Mouse (Mus musculus) bone marrow macrophage, adult 2 months (primary cell): ENCODE results near the gene Rere. TPM values are rescaled to one million over a fixed set of nuclear protein-coding genes. Genes with fewer than 3 reads are reported as not detected.

Source experiments
- H3K27ac ChIP-seq: 2 replicates; pipeline ENCODE4 v1.5.1; 2012; ENCODE audit warnings: low read depth, low read length; ENCODE audit not compliant: insufficient read depth
- H3K4me1 ChIP-seq: 2 replicates; pipeline ENCODE4 v1.6.1; 2012; ENCODE audit warnings: low read length; ENCODE audit not compliant: control insufficient read depth, insufficient read depth
- H3K4me3 ChIP-seq: 2 replicates; pipeline ENCODE4 v1.5.1; 2012; ENCODE audit warnings: mild to moderate bottlenecking, low read length, moderate library complexity; ENCODE audit not compliant: insufficient read depth
- CTCF ChIP-seq: IDR thresholded peaks from 2 replicates; pipeline ENCODE4 v1.5.1; 2012; ENCODE audit warnings: low read depth, mild to moderate bottlenecking, low read length, moderate library complexity
- POLR2A ChIP-seq: IDR thresholded peaks from 2 replicates; pipeline ENCODE4 v1.6.1; 2012; ENCODE audit warnings: mild to moderate bottlenecking, low read depth, low read length, borderline replicate concordance
- polyA plus RNA-seq: library from polyadenylated mRNA; stranded (reverse); fragments of >200 nt; gene quantifications from 2 replicates; pipeline ENCODE4 v1.2.4, GENCODE M21; 2012; ENCODE audit not compliant: missing spikeins, insufficient read depth, insufficient read length

The Rere gene
- polyA plus RNA-seq, 1 experiment = 90.2 TPM

DNA sequence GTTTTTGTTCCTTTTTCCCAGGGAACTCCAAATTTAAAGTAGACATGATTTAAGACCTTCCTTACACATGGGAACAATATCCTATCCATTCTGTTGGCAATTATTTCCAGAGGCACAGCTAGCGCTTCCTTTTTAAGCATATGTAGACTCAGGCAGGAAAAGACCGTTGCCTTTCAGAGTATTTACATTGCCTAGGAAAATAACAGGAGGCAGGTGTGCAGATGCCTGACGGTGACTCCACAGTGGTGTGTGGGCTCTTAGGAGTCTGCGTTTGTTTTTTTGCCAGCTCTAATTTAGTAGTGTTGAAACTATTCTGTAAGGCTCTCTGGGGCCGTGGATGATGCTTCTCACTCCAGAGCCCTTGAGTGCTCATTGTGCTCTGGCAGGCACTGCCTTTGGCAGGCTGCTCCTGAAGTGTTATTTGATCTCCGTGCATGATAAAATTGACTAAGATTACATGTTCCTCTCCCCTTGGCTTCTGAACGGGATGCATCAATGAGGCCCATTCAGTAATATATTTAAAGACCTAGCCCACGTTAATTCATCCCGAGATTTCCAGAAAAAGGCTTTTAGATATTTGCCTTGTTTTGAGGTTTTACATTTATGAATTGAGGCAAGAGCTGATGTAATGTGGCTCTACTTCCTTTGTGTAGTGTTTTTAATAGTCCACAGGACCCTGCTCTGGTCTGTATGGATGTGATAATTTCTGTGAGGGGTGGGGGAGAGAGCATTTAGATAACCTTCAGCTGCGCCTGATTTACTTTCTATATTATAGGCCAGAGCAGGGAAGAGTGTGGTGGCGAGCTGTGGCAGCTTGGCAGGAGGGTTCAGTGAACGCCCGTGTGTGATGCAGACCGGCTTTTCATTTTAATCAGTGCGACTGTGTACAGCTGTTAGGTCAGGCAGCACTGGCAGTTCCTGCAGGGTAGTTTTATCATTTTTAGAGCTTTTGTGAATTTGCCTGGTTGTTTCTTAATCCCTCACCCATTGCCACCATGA, 92.0 kb downstream of the Rere start:
- peak overlapping the region; percentile 42; the same call in 1 of the 2 replicates for H3K4me3 ChIP-seq
- H3K4me1 ChIP-seq = peaks cover 42% of the 10 kb centered on the region
- TF ChIP-seq CTCF (no peak), POLR2A (no peak)
- H3K27ac ChIP-seq = peak overlapping the region; percentile 14; the same call in 1 of the 2 replicates

DNA sequence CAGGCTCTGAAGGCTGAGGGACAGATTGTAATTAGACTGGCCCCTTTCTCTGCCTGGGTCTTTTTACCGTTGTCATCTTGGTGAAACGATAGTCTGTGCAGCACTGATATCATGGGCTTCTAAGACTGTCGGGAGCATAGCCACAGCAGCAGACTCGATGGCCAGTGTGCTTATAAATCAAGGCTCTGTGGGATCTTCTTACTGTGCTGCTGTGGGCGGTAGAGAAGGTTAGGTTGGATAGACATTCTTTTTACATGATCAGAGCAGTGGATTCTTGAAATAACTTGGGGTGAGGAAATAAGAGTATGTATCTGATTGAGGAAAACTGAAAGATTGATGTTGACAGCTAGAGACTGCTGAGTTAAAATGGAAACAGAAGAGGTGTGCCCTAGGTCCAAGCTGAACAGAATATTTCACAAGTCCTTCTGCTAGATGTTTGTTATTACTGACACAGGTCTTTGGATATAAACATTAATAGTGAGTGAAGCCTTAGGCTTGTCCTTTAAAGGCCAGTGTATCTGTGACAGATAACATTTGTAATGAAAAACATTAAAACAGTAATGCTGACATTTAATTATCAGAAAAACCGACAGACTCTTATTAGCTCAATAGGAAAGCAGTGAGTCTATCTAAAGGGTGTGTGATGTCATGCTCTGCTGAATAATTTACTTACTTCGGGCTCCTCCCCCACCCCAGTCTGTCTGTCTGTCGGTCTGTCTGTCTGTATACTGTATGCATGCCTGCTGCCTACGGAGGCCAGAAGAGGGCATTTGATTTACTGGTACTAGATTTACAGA, 93.4 kb downstream of the Rere start:
- peaks cover 56% of the 10 kb centered on the region for H3K4me1 ChIP-seq
- no peak for TF ChIP-seq CTCF
- TF ChIP-seq POLR2A = no peak
- no peak overlapping the region for H3K27ac ChIP-seq
- H3K4me3 ChIP-seq = no peak overlapping the region

DNA sequence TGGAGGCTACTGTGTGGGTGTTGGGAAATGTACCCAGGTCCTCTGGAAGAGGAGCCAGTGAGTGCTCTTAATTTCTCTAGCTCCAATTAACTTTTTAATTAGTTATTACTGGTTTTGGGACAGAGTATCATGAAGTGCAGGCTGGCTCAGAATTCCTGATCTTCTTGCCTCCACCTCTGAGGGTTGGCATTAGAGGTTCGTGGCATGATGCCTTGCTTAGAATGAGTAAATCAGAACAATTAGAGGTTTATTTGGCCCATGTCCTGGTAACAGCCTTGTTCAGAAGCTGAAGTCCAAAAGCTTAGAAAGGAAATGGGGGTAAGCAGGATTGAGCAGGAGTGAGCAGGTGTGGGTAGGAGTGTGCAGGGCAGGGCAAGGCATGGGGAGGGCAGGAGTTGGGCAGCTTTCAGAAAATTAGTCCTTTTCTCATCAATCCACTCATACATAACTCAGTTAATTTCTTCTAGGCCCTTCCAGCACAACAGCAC, 94.0 kb downstream of the Rere start:
- Histone ChIP-seq H3K4me3 (no peak overlapping the region), H3K27ac (no peak overlapping the region), H3K4me1 (peaks cover 63% of the 10 kb centered on the region)
- no peak for TF ChIP-seq POLR2A
- no peak for TF ChIP-seq CTCF

DNA sequence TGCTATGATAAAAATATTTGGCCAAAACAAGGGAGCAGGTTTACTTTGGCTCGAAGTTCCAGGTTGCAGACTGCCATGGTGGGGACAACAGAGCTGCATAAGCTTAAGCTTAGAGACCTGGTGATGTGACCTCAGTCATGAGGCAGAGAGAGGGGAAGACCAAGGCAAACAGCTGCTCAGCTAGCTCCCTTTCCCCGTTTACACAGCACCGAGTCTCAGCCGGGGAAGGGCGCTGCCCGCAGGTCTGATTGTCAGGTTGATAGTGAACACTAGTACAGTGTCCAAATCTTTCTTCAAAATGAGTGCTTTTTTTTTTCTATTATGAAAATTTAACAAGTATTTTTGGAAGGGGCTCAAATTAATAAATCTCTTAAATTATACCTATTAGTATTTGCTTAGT, 97.9 kb downstream of the Rere start:
- H3K4me1 ChIP-seq = peaks cover 55% of the 10 kb centered on the region
- TF ChIP-seq CTCF = no peak
- TF ChIP-seq POLR2A = no peak
- no peak overlapping the region for H3K4me3 ChIP-seq
- H3K27ac ChIP-seq = peak overlapping the region; percentile 53

DNA sequence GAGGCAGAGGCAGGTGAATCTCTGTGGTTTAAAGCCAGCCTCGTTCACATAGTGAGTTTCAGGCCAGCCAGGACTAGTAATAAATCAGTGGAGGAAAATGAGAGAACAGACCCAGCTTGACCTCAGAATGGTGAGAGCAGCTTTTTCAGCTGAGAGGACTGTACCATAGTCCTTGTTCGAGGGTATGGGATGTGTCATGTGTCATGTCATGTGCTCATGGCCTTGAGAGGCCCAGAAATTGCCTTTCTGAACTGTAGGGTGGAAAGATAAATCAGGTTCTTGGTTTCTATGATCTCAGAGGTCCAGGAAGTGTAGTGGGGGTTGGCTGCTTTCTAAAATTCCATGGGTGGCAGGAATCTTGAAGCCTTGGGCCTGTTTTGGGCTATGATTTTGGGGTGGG, 98.3 kb downstream of the Rere start:
- Histone ChIP-seq H3K4me3 (no peak overlapping the region), H3K4me1 (peaks cover 53% of the 10 kb centered on the region), H3K27ac (peak overlapping the region; percentile 53)
- TF ChIP-seq CTCF (no peak), POLR2A (no peak)

DNA sequence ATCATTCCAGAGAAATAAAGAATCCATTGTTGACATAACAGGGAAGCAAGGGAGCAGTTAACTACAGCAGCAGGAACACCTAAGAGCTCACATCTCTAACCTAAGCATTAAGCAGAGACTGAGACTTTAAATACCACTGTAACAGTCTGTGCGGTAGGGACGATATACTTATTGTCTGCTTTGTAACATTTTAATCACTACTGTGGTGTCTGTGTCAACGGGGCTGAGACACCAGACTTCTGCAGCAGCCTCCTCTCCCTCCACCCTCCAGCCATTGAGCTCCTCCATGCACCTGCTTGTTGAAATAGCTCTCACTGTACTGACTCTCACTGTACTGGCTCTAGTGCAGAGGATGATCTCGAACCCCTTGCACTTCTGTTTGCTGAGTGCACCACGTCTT, 98.8 kb downstream of the Rere start:
- Histone ChIP-seq H3K4me3 (no peak overlapping the region), H3K27ac (peak overlapping the region; percentile 53; the same call in 1 of the 2 replicates), H3K4me1 (peaks cover 52% of the 10 kb centered on the region)
- no peak for TF ChIP-seq POLR2A
- no peak for TF ChIP-seq CTCF

DNA sequence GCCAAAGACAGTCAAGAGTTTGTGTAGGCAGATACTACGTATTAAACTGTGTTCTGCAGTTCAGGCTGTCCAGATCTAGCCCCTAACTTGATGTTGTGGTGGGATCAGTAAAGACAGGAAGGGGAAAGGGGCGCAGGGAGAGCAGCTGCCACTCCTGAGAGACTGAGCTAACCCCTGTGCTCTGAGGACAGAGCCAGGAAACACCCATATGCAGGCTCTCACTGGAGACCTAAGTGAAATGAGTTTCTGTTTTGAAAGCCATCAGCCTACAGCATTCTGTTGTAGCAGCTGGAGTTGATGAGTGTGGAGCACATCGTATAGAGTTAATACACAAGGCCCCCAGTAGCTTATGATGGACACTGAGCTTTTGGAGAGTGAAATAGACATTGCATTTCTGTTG, 101.1 kb downstream of the Rere start:
- H3K4me1 ChIP-seq = peaks cover 41% of the 10 kb centered on the region
- TF ChIP-seq CTCF (no peak), POLR2A (no peak)
- no peak overlapping the region for H3K4me3 ChIP-seq
- no peak overlapping the region for H3K27ac ChIP-seq

DNA sequence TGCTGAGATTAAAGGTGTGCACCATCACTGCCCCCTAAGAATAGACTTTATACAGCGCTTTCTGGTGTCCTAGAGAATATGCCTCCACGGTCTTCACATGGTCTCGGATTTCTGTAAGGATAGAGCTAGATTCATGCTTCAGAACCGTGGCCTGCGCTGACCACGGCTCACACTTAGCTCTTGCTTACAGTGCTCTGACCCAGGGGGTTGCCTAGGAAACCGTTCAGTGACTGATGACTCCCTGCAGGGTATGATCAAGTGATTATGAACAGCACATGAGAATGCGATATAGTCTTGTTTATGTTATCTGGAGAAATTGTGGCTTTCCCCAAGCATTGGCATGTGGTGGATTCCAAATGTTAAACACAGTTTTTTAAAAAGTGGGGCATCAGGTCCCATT, 103.0 kb downstream of the Rere start:
- peaks cover 42% of the 10 kb centered on the region for H3K4me1 ChIP-seq
- no peak for TF ChIP-seq CTCF
- TF ChIP-seq POLR2A = no peak
- no peak overlapping the region for H3K4me3 ChIP-seq
- H3K27ac ChIP-seq = no peak overlapping the region

DNA sequence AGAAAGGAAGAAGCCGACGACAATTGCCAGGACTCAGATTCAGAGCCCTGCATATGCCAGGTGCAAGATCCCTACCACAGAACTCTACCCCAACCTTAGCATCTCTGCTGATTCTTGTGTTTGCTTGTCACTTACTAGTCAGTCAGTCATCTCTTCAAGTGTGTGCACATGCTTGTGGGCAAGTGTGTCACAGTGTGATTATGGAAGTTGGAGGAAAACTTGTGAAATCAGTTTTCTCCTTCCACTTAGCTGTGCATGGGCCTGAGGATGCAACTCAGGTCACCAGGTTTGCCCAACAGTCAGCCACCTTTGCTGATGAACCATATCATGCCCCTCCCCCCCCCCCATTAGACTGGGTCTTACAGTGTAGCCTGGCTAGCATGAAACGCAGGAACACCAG, 103.5 kb downstream of the Rere start:
- Histone ChIP-seq H3K4me1 (peaks cover 40% of the 10 kb centered on the region), H3K4me3 (no peak overlapping the region), H3K27ac (no peak overlapping the region)
- TF ChIP-seq POLR2A (no peak), CTCF (no peak)
